Mouse (Mus musculus) heart, adult 2 months (tissue): ENCODE data around the gene 5430427O19Rik. TPM values are rescaled to one million over a fixed set of nuclear protein-coding genes. Genes with fewer than 3 reads are reported as not detected.

ENCODE experiments used
- DNase-seq, 2 experiments: peaks; one replicate each; pipeline ENCODE4 v3.0.0; 2021
- H3K27ac ChIP-seq: fragments of 200-600 bp; 2 replicates; pipeline ENCODE4 v1.8.1; 2022
- H3K27me3 ChIP-seq: fragments of 200-500 bp; 2 replicates; pipeline ENCODE4 v1.6.1; 2012; ENCODE audit warnings: mild to moderate bottlenecking, low read length, inconsistent platforms, mixed read lengths; ENCODE audit not compliant: control insufficient read depth, insufficient read depth
- H3K36me3 ChIP-seq: fragments of 200-500 bp; 2 replicates; pipeline ENCODE4 v1.6.1; 2012; ENCODE audit warnings: low read length, inconsistent platforms; ENCODE audit not compliant: control insufficient read depth, insufficient read depth
- H3K4me1 ChIP-seq: fragments of 200-500 bp; 2 replicates; pipeline ENCODE4 v1.6.1; 2011; ENCODE audit warnings: low read length; ENCODE audit not compliant: control insufficient read depth, insufficient read depth
- H3K4me3 ChIP-seq: fragments of 200-600 bp; 2 replicates; pipeline ENCODE4 v1.8.1; 2022
- H3K79me2 ChIP-seq: fragments of 200-500 bp; replicated peaks from 2 replicates; pipeline ENCODE4 v1.6.1; 2012; ENCODE audit warnings: mild to moderate bottlenecking, inconsistent platforms, low read length, moderate library complexity, mixed read lengths; ENCODE audit not compliant: control insufficient read depth, insufficient read depth
- H3K9ac ChIP-seq: fragments of 200-500 bp; 2 replicates; pipeline ENCODE4 v1.6.1; 2012; ENCODE audit warnings: low read depth, mild to moderate bottlenecking, control low read depth, inconsistent platforms, low read length, mixed read lengths
- CTCF ChIP-seq: fragments of 200-600 bp; IDR thresholded peaks from 2 replicates; pipeline ENCODE4 v1.8.1; 2022; ENCODE audit warnings: antibody characterized with exemption, mild to moderate bottlenecking, moderate library complexity
- EP300 ChIP-seq: fragments of 200-500 bp; IDR thresholded peaks from 2 replicates; pipeline ENCODE4 v1.6.1; 2011; ENCODE audit warnings: low read depth, low read length, control low read depth; ENCODE audit not compliant: insufficient read depth
- POLR2A ChIP-seq: fragments of 200-500 bp; IDR thresholded peaks from 2 replicates; pipeline ENCODE4 v1.6.1; 2011; ENCODE audit warnings: mild to moderate bottlenecking, low read depth, low read length, control low read depth; ENCODE audit not compliant: insufficient read depth
- WGBS: fragments of 180-500 bp; shearing (Covaris S2); methylation state at CpG from one replicate; pipeline ENCODE4 v1.1.7; 2018; 5-methylcytosine and 5-hydroxymethylcytosine counted together
- intact Hi-C: fragments of 180-260 bp; cut with DNase I; formaldehyde crosslinking; loops from one replicate; pipeline ENCODE4 v1.15.1; 2025
- long read RNA-seq: library from polyadenylated mRNA; stranded (forward); transcript quantifications from one replicate; pipeline ENCODE4 v2.0.0, GENCODE M21; 2021
- polyA plus RNA-seq: library from polyadenylated mRNA; depleted of rRNA; stranded (reverse); fragments of >200 nt; gene quantifications from 2 replicates; pipeline ENCODE4 v1.2.3, GENCODE M21; 2012; rRNA removed
- total RNA-seq, 2 experiments: library from RNA; stranded (reverse); gene quantifications; 2 replicates each; pipeline ENCODE4 v1.2.3; 2021

The 5430427O19Rik gene
- total RNA-seq (under 1 TPM; 0.20 to 0.23 TPM), polyA plus RNA-seq (0.06 and 0.12 TPM in 2 replicates)
- long read RNA-seq: 0 reads

DNA sequence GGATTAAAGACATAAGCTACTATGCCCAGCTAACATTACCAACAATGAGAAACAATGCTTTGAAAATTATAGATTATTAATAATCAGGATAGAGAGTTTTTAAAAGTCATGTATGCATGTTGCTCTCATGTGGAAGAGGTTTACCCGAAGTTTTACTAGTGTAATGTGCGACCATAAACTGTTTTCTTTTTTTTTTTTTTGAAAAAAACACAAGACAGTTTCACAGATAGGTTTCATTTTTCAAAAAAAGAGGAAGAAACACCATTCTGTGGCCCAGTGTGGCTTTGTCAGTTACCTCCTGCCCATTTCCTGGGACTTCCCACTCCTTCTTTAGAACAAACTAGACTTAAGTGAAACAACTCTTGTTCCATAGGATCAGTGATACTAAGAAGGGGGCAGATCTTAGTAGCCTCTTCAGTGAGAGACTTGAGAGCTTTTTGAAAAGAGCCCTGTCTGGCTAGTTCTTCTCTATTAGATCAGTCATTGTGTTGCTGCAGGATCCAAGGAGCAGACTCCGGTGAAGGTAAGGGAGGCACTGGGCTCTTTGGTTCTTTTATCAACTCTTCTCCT is at the start of gene 5430427O19Rik:
5430427O19Rik (plus strand) TSS at position 441 of the 570 bp plus-strand sequence.
- Histone ChIP-seq H3K36me3 (no peaks in the 10 kb centered on the region), H3K9ac (no peak within 1 kb of the TSS), H3K4me1 (no peaks in the 10 kb centered on the region), H3K79me2 (no peaks in the 10 kb centered on the region), H3K27ac (no peak within 1 kb of the TSS), H3K4me3 (no peak within 1 kb of the TSS), H3K27me3 (no peaks in the 10 kb centered on the region)
- 62% methylated on average over 3 of the region's 3 CpGs for WGBS
- DNase-seq: no peak
- no peak for TF ChIP-seq CTCF
- no peak for TF ChIP-seq POLR2A
- no peak for TF ChIP-seq EP300
- intact Hi-C loops: no loop called here

DNA sequence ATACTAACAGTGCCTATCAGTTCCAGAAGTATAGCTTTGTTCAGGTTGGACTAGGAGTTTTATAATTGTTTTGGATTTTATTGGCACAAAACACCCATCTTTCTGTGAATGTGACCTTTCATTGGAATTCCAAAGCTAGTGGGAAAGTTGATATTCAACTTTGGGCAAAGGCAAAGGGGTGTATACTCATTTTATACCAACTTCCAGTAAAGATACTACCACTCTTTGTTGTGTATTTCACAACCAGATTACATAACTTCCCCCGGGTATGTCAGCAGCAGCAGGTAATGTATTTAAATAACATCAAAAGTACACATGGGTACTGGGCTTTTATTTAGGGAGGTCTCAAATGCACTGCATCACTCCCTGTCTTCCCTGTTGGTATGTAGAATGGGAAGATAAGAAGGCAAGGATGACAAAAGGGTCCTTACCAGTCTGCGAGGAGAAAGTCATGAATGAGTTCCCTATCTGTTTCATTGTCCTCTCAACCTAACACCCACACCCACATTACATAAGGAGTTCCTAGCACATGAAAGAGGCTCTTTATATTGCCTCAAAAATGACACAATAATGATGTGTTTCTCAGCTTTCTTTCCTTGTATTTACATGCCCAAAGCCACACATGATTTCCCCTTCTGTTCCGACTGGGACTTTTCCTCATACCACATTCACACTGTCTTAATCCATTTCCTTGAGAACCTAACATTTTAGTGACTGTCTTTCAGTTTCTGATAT is 42.3 kb upstream of the 5430427O19Rik start:
- Histone ChIP-seq H3K4me1 (no peaks in the 10 kb centered on the region), H3K9ac (no peak overlapping the region), H3K4me3 (no peak overlapping the region), H3K36me3 (no peaks in the 10 kb centered on the region), H3K27me3 (no peaks in the 10 kb centered on the region), H3K79me2 (no peaks in the 10 kb centered on the region), H3K27ac (no peak overlapping the region)
- intact Hi-C loops: no loop called here
- TF ChIP-seq POLR2A (no peak), EP300 (no peak), CTCF (no peak)
- no peak for DNase-seq
- whole genome bisulfite sequencing: 73% methylated on average over 3 of the region's 3 CpGs

DNA sequence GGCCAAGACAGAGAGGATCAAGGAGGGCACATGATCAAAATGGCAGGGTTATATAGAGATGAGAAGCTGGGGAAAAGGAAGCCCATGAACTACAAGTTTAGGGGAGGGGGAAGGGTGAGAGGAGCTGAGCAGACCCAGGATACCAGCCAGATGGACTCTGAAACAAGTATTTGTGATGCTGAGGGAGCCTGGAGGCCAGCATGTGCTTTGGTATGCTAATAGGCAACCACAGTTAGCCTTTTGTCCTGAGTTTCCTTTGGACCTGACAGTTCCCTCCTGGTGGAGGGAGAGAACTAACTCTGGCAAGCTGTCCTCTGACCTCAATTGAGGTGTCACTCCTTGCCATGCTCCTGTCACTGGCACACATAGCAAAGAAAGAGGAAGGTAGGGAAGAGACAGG is 41.2 kb upstream of the 5430427O19Rik start:
- Histone ChIP-seq H3K27ac (no peak overlapping the region), H3K4me1 (no peaks in the 10 kb centered on the region), H3K27me3 (no peaks in the 10 kb centered on the region), H3K36me3 (no peaks in the 10 kb centered on the region), H3K4me3 (no peak overlapping the region), H3K9ac (no peak overlapping the region), H3K79me2 (no peaks in the 10 kb centered on the region)
- intact Hi-C loops: no loop called here
- DNase-seq: no peak
- no peak for TF ChIP-seq CTCF
- no peak for TF ChIP-seq POLR2A
- no peak for TF ChIP-seq EP300

DNA sequence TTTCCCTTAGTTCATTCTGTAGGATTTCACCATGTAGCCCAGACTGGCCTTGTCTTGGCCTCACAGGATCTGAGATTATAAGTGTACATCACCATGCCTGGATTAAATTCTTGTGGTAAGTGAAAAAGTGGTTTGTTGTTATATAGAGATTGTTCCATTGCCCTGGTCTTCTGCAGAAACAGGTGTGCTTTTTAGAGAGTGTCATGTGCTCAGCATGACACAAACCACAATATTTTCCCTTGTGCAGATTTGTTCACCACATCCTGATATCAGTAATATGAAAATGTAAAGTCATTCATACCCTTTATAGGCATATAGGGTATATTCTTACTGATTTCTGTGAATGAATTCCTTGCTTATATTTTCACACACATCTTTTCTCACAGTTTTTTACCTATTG is 31.0 kb upstream of the 5430427O19Rik start:
- no peak overlapping the region for H3K9ac ChIP-seq
- H3K27me3 ChIP-seq: no peaks in the 10 kb centered on the region
- no peak overlapping the region for H3K4me3 ChIP-seq
- no peaks in the 10 kb centered on the region for H3K79me2 ChIP-seq
- H3K4me1 ChIP-seq: no peaks in the 10 kb centered on the region
- no peak for TF ChIP-seq CTCF
- TF ChIP-seq EP300: no peak
- TF ChIP-seq POLR2A: no peak
- intact Hi-C loops: no loop called here
- no peaks in the 10 kb centered on the region for H3K36me3 ChIP-seq
- no peak for DNase-seq
- no peak overlapping the region for H3K27ac ChIP-seq

DNA sequence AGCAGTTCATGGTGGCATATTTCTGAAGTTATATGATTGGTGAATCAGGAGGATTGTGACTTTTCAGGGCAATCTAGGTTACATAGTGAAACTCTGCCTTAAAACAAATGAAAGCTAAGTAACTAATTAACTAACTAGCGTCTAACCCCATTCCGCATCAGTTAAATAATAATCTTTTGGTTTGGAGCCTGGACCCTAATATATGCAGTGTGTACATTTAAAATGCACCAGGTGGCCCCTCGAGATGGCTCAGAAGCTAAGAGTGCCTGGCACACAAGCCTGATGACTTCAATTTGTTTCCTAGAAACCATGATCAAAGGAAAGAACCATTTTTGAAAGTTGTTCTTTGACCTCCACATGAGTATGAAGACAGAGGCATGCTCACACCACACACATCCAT is 14.2 kb upstream of the 5430427O19Rik start:
- no peaks in the 10 kb centered on the region for H3K27me3 ChIP-seq
- H3K4me3 ChIP-seq: no peak overlapping the region
- DNase-seq: no peak
- no peaks in the 10 kb centered on the region for H3K79me2 ChIP-seq
- H3K27ac ChIP-seq: no peak overlapping the region
- no peaks in the 10 kb centered on the region for H3K36me3 ChIP-seq
- H3K9ac ChIP-seq: no peak overlapping the region
- 81% methylated on average over 3 of the region's 3 CpGs for whole genome bisulfite sequencing
- intact Hi-C loops: no loop called here
- no peak for TF ChIP-seq CTCF
- TF ChIP-seq POLR2A: no peak
- TF ChIP-seq EP300: no peak
- H3K4me1 ChIP-seq: no peaks in the 10 kb centered on the region

DNA sequence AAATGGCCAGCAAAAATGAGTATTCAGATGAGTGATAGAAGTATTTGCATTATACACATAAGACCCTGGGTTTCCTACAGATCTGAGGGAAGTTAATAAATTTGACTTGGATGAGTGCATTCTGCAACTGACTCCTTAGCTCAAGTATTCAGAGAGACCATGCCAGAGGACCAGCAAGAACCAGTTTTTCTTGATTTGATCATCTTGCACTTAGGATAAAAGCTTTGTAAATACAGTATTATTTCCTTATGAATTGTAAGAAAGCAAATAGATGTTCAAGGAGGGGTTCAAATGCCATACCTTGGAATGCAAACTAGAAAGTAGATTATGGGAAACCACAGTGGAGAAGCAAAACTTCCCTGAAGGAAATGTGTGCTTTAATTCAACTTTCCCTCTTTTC is 13.0 kb upstream of the 5430427O19Rik start:
- intact Hi-C loops: no loop called here
- no peaks in the 10 kb centered on the region for H3K4me1 ChIP-seq
- TF ChIP-seq CTCF: no peak
- TF ChIP-seq EP300: no peak
- no peak for TF ChIP-seq POLR2A
- H3K9ac ChIP-seq: no peak overlapping the region
- H3K27me3 ChIP-seq: no peaks in the 10 kb centered on the region
- H3K27ac ChIP-seq: no peak overlapping the region
- no peak overlapping the region for H3K4me3 ChIP-seq
- H3K36me3 ChIP-seq: no peaks in the 10 kb centered on the region
- no peak for DNase-seq
- H3K79me2 ChIP-seq: no peaks in the 10 kb centered on the region
